21 mouse cellular contexts compared by ENCODE assay signal in the genomic region with DNA sequence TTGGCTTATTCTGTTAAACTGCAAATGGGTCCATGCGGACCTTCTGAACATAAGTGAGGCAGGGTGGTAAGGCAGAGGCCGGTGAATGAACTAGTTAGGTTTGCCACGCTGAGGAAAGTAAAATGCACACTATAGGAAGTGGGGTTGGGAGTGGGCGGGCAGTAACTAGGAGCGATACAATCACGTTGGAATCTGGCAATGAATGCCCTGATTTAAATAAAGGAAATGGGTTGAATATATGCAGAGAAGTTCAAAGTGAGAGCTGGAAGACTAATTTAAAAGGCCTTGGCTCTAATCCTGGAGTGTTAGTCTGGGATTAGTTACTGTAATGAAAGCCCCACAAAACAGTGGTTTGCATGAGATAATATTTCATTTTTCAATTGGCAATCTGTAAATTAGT.
"Had no signal": no experiment of that assay in that cellular context is flagged by ENCODE, and none has a peak within 500 bp of the region (broad histone marks: within the 10 kb centered on the region; RNA-seq: fewer than 3 reads in every experiment).

No protein-coding gene starts in this region.

- H3K4me2 ChIP-seq: kidney, embryonic 15.5 days; limb, embryonic 12.5 days; limb, embryonic 15.5 days; liver, embryonic 12.5 days; liver, embryonic 15.5 days; midbrain, embryonic 12.5 days; neural tube, embryonic 13.5 days; stomach, embryonic 15.5 days had no signal

- H3K36me3 ChIP-seq: kidney, embryonic 15.5 days; limb, embryonic 12.5 days; limb, embryonic 15.5 days; liver, embryonic 12.5 days; liver, embryonic 15.5 days; midbrain, embryonic 12.5 days; neural tube, embryonic 13.5 days; stomach, embryonic 15.5 days had no signal

- H3K9me3 ChIP-seq: kidney, embryonic 15.5 days; limb, embryonic 12.5 days; limb, embryonic 15.5 days; liver, embryonic 12.5 days; liver, embryonic 15.5 days; midbrain, embryonic 12.5 days; neural tube, embryonic 13.5 days; stomach, embryonic 15.5 days had no signal

- H3K4me3 ChIP-seq: kidney, embryonic 15.5 days; limb, embryonic 12.5 days; limb, embryonic 15.5 days; liver, embryonic 12.5 days; liver, embryonic 15.5 days; midbrain, embryonic 12.5 days; myocyte; neural tube, embryonic 13.5 days; stomach, embryonic 15.5 days had no signal

- H3K9ac ChIP-seq: kidney, embryonic 15.5 days; limb, embryonic 12.5 days; limb, embryonic 15.5 days; liver, embryonic 12.5 days; liver, embryonic 15.5 days; midbrain, embryonic 12.5 days; neural tube, embryonic 13.5 days; stomach, embryonic 15.5 days had no signal

- ATAC-seq: liver, embryonic 12.5 days; midbrain, embryonic 16.5 days had no signal

- H3K27ac ChIP-seq: kidney, embryonic 15.5 days; limb, embryonic 12.5 days; limb, embryonic 15.5 days; liver, embryonic 12.5 days; liver, embryonic 15.5 days; midbrain, embryonic 12.5 days; neural tube, embryonic 13.5 days; stomach, embryonic 15.5 days had no signal

- H3K27me3 ChIP-seq: limb, embryonic 12.5 days; limb, embryonic 15.5 days; midbrain, embryonic 12.5 days; neural tube, embryonic 13.5 days; stomach, embryonic 15.5 days had no signal

- H3K4me1 ChIP-seq: kidney, embryonic 15.5 days; limb, embryonic 15.5 days; liver, embryonic 15.5 days; midbrain, embryonic 12.5 days; neural tube, embryonic 13.5 days; stomach, embryonic 15.5 days had no signal

- DNase-seq: kidney, postnatal 14 days; kidney, postnatal 4 days; left cerebral cortex, postnatal 4 days; lung, adult 2 months; lung, postnatal 14 days; lung, postnatal 4 days; retina, postnatal 1 day; right cerebral cortex, postnatal 25 days; spleen, adult 18-20 months; thymus, adult 18-20 months; thymus, postnatal 36 days had no signal
